Mouse (Mus musculus): Measurements from ENCODE around the gene Doxl2.

DNA sequence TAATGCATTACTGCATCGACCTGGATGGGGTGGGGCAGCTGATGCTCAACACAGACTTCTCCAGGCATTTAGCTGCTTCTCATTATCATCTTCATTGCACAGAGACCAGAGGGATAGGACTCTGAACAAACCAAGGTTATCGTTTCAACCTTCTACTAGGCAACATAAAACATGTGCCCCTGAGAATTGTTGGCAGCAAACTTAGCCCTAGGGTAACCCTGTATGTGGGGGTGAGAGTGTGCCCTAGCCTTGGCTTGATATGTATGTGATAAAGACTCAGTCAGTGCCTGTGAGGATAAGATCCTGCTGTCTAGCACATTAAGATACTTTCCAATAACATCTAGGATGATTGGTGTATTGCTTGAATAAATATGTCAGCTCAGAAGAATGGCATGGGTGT lies 25.2 kb upstream of the Doxl2 start:
- TF ChIP-seq GATA1 (IDR thresholded peaks at IDR 0.05; ENCODE audit: low read length) (no peak), TAL1 (IDR thresholded peaks at IDR 0.05; ENCODE audit: low read length) (no peak)

Data from erythroblast, embryonic 14.5 days (primary cell).